Mouse (Mus musculus) midbrain, embryonic 15.5 days (tissue): Measurements from ENCODE around the gene Atp8b3. TPM values are rescaled to one million over a fixed set of nuclear protein-coding genes. Genes with fewer than 3 reads are reported as not detected.

Experiments
- ATAC-seq: fragments of 200-750 bp; cut with Nextera tagmentation; replicated peaks from 2 replicates; pipeline ENCODE4 v1.8.0; 2017; ENCODE audit warnings: moderate TSS enrichment
- H3K27ac ChIP-seq: fragments of 300-500 bp; sonication (generic); 2 replicates; pipeline ENCODE4 v1.5.1; 2015; ENCODE audit warnings: mild to moderate bottlenecking, inconsistent platforms
- H3K27me3 ChIP-seq: fragments of 300-500 bp; sonication (generic); replicated peaks from 2 replicates; pipeline ENCODE4 v1.6.1; 2015; ENCODE audit warnings: inconsistent platforms
- H3K36me3 ChIP-seq: fragments of 300-500 bp; sonication (generic); replicated peaks from 2 replicates; pipeline ENCODE4 v1.6.1; 2015; ENCODE audit warnings: inconsistent platforms
- H3K4me1 ChIP-seq: fragments of 300-500 bp; sonication (generic); 2 replicates; pipeline ENCODE4 v1.6.1; 2015; ENCODE audit warnings: inconsistent platforms
- H3K4me2 ChIP-seq: fragments of 300-500 bp; sonication (generic); 2 replicates; pipeline ENCODE4 v1.6.1; 2015; ENCODE audit warnings: inconsistent platforms, mild to moderate bottlenecking, moderate library complexity
- H3K4me3 ChIP-seq: fragments of 300-500 bp; sonication (generic); 2 replicates; pipeline ENCODE4 v1.5.1; 2015; ENCODE audit warnings: mild to moderate bottlenecking, inconsistent platforms
- H3K9ac ChIP-seq: fragments of 300-500 bp; sonication (generic); 2 replicates; pipeline ENCODE4 v1.6.1; 2015; ENCODE audit warnings: mild to moderate bottlenecking, inconsistent platforms
- H3K9me3 ChIP-seq: fragments of 300-500 bp; sonication (generic); 2 replicates; pipeline ENCODE4 v1.6.1; 2016; ENCODE audit warnings: inconsistent platforms
- WGBS: fragments of 180-500 bp; shearing (Covaris S2); methylation state at CpG from one replicate; pipeline ENCODE4 v1.1.7; 2015; ENCODE audit warnings: mixed read lengths; 5-methylcytosine and 5-hydroxymethylcytosine counted together
- polyA plus RNA-seq: library from polyadenylated mRNA; unstranded; fragments of >200 nt; fragmentation: Nextera tagmentation; extraction: Ambion mirVana; gene quantifications from 2 replicates; pipeline ENCODE4 v1.2.1, GENCODE M21; 2015

The Atp8b3 gene
- polyA plus RNA-seq = 0.90 and 1.2 TPM in 2 replicates

DNA sequence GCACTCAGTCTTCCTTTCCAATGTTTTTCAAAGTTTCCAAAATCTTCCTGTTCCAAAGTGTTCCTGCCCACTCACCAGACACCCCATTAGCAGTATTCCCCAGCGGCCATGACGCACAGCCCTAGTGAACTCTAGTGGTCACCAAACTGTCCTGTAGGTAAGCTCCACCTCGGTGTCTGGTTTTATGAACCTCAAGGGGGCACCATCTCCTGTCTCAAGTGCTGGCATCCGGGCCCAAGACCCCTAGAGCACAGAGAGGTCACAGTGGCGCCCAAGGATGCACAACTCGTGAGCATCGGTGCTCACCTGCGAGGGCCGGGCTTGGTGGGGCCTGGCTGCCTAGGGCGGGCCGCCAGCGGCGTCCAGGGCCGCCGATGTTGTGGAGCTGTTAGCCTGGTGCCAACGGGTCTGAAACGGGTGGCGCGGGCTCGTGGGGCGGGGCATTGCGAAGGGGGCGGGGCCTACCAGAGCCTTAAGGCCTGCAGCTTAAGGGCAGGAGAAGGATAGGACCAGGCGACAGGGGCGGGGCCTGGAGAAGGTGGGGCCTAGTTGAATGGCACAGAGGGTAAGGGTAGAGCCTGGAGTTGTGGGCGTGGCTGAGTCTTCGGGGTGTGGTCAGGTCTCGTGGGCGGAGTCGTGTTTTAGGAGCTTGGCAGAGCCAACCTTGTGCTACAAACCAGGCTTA is at the start of gene Atp8b3:
TSS of gene Atp8b3 (minus strand) at position 415 of the 685 bp plus-strand sequence.
- peak within 1 kb of the TSS; percentile 32; the same call in 1 of the 2 replicates for H3K4me2 ChIP-seq
- ATAC-seq = 0 out of 2 replicates have a peak, but pooled peaks have one; percentile 56

DNA sequence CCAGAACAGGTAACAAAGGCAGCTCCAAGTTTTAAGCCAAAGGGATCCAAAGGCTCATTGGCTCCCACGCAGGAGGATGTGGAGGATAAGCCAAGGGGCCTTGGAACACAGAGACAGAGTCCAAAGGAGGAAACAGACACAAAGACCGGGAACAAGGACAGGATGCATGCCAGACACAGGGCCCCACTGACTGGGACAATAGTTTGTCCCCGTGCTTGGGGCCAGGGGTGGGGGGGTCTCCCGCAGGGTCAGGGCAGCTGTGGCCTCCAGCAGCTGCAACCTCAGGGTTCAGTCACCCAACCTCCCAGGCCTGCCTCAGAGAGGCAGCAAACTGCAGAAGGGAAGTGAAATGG is 48.4 kb upstream of the Atp8b3 start:
- Histone ChIP-seq H3K9ac (no peak overlapping the region), H3K36me3 (no peaks in the 10 kb centered on the region), H3K4me1 (peaks cover 26% of the 10 kb centered on the region), H3K4me2 (no peak overlapping the region), H3K27me3 (no peaks in the 10 kb centered on the region), H3K4me3 (no peak overlapping the region), H3K9me3 (no peaks in the 10 kb centered on the region), H3K27ac (no peak overlapping the region)
- no peak for ATAC-seq
- WGBS = 33% methylated on average over 4 of the region's 4 CpGs

More for the DNA sequence above, at the start of gene Atp8b3:
- Histone ChIP-seq H3K27me3 (peaks cover 43% of the 10 kb centered on the region), H3K4me3 (no peak within 1 kb of the TSS), H3K9me3 (no peaks in the 10 kb centered on the region), H3K27ac (no peak within 1 kb of the TSS), H3K4me1 (peaks cover 4% of the 10 kb centered on the region; the same call in 1 of the 2 replicates), H3K9ac (no peak within 1 kb of the TSS), H3K36me3 (peaks cover 15% of the 10 kb centered on the region; the same call in 1 of the 2 replicates)
- WGBS = 2% methylated on average over 30 of the region's 30 CpGs

DNA sequence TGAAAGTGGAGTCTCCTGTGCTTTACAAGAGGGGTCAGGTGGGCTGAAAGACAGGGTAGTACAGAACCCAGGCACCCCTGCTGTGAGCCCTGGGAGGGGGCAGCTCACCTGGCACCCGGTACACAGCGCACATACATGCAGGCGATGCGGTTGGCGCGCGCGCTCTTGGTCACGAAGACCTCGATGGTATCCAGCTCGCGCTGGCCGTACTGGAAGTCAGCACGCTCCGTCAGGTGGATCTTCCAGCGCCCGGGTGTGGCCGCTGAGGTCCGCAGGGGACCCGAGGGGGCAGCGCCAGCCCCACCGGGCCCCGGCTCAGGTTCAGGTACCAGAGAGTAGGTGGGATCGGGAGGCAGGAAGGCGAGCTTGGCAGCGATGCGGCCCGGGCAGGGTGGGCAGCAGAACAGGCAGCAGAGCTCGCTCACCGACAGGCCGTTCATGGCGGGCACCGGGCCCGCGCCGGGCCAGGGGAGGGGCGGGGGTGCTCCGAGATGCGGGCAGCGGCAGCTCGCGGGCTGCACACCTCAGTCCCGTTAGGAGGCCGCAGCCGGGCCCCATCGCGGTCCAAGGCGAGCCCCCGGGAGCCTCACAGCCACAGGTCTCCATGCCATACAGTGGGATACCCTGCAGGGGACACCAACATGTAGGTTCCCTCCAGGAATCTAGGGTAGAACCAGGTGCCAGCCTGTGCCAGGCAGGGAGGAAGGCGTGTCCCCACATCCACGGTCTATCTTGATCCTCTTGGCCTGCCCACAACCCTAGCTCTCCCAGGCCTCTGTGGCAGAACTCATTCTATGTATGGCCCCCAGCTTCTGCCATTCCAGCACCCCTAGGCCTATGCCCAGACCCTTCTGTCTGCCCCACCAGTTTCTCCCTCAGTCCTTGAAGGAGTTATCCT is 47.7 kb upstream of the Atp8b3 start:
- H3K9ac ChIP-seq = no peak overlapping the region
- H3K9me3 ChIP-seq = no peaks in the 10 kb centered on the region
- no peak overlapping the region for H3K27ac ChIP-seq
- peaks cover 26% of the 10 kb centered on the region for H3K4me1 ChIP-seq
- no peak overlapping the region for H3K4me3 ChIP-seq
- H3K4me2 ChIP-seq = no peak overlapping the region
- H3K36me3 ChIP-seq = no peaks in the 10 kb centered on the region
- H3K27me3 ChIP-seq = no peaks in the 10 kb centered on the region
- 95% methylated on average over 50 of the region's 51 CpGs for WGBS
- no peak for ATAC-seq

DNA sequence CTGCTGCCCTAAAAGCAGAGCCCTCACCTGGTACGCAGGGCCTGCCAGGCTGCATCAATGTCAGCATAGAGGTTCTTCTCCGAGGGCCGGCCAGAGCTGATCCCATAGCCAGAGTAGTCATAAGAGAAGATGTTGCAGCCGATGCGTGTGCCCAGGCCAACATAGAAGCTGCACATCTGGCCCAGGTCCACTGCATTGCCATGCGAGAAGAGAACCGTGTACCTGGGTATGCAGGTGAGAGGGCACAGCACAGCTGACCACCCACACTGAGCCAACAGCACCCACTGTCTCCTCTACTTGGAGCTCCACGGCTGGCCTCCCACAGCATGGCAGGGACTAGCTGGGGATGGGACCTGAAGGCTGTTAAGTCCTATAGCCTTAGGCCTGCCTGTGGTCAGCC is 46.7 kb upstream of the Atp8b3 start:
- Histone ChIP-seq H3K4me2 (no peak overlapping the region), H3K4me1 (peaks cover 26% of the 10 kb centered on the region), H3K36me3 (no peaks in the 10 kb centered on the region), H3K4me3 (no peak overlapping the region), H3K9ac (no peak overlapping the region), H3K27me3 (no peaks in the 10 kb centered on the region), H3K9me3 (no peaks in the 10 kb centered on the region), H3K27ac (no peak overlapping the region)
- no peak for ATAC-seq
- 94% methylated on average over 8 of the region's 8 CpGs for WGBS

DNA sequence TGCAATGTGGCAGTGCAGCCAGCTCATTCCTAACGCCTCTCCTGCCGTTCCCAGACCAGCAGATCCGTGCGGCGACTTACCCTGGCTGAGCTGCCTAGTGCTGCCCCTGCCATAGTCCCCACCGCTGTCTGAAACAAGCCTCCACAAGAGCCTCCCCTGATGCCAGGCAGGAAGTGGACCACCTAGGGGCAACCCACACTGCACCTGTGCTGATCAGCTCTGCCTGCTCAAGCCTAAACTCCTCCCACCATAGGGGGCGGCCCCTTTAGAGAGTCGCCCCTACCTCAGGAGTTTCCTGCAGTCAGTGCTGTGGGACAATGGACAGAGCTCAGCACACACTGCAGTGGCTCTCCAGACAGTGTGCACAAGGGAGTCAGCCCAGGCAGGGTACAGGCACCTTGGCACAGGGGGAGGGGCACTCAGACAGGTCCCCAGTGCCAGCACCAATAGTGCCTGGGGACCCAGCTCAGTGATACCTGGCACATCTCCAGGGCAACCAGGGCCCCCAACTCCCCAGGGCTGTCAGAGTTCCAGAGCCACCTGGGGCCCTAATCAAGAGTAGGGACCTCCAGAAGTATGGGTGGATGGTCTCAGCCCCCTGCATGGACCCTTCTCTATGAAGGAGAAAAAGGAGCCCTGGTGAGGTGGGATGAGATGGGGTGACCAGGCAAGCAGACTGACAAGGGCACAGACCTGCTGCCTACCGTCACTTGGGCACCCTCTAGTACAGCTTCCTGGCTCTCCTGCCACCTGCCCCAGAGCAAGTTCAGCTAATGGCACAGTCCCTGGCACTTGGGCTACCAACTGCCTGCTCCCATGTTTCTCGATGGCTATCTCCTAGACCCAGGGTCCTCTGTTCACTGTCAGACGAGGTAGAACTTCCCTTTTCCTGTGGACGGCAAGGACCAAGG is 46.0 kb upstream of the Atp8b3 start:
- H3K4me2 ChIP-seq = no peak overlapping the region
- no peak overlapping the region for H3K27ac ChIP-seq
- 71% methylated on average over 12 of the region's 12 CpGs for WGBS
- no peak overlapping the region for H3K4me3 ChIP-seq
- H3K36me3 ChIP-seq = no peaks in the 10 kb centered on the region
- no peaks in the 10 kb centered on the region for H3K9me3 ChIP-seq
- no peak overlapping the region for H3K9ac ChIP-seq
- peaks cover 26% of the 10 kb centered on the region for H3K4me1 ChIP-seq
- H3K27me3 ChIP-seq = no peaks in the 10 kb centered on the region
- no peak for ATAC-seq

DNA sequence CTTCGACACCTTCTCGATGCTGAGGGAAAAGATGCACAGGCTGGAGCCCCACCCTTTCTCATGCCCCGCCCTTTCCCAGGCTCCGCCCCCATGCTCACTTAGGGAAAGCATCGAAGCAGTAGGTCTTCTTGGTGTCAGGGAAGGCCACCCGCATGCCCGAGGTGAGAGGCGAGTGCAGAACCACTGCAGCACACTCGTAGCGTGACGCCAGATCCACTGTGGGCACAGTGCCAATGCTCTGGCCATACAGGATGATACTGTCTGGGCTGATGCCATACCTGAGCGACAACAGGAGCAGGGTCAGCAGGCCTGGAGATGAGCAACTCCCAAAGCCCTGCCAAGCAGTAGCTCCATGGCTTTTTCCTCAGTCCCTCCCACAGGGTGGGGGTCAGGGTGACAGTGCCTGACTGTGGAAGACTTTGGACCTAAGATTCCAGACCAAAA is 45.1 kb upstream of the Atp8b3 start:
- no peak overlapping the region for H3K27ac ChIP-seq
- no peaks in the 10 kb centered on the region for H3K9me3 ChIP-seq
- no peak overlapping the region for H3K4me2 ChIP-seq
- peaks cover 22% of the 10 kb centered on the region for H3K4me1 ChIP-seq
- H3K9ac ChIP-seq = no peak overlapping the region
- 64% methylated on average over 12 of the region's 12 CpGs for WGBS
- H3K36me3 ChIP-seq = no peaks in the 10 kb centered on the region
- no peak overlapping the region for H3K4me3 ChIP-seq
- no peaks in the 10 kb centered on the region for H3K27me3 ChIP-seq
- no peak; the same call in 1 of the 2 replicates for ATAC-seq

DNA sequence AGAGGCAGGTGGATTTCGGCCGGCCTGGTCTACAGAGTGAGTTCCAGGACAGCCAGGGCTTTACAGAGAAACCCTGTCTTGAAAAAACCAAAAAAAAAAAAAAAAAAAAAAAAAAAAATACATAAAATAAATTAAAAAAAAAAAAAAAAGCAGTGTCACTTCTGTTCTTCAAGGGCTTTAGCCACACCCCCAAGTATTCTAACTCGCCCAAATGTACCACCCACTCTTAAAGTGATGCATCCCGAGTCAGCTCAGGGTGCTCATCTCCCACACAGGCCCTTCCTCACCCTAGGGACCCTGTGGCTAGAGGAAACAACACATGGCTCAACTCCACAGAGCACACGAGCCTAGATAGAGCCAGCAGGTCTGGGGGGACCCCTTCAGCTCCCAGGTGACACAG is 44.1 kb upstream of the Atp8b3 start:
- Histone ChIP-seq H3K9ac (no peak overlapping the region), H3K27ac (no peak overlapping the region), H3K4me3 (no peak overlapping the region), H3K4me1 (peaks cover 20% of the 10 kb centered on the region), H3K27me3 (no peaks in the 10 kb centered on the region), H3K9me3 (no peaks in the 10 kb centered on the region), H3K4me2 (no peak overlapping the region), H3K36me3 (no peaks in the 10 kb centered on the region)
- 88% methylated on average over 5 of the region's 5 CpGs for WGBS
- no peak for ATAC-seq

DNA sequence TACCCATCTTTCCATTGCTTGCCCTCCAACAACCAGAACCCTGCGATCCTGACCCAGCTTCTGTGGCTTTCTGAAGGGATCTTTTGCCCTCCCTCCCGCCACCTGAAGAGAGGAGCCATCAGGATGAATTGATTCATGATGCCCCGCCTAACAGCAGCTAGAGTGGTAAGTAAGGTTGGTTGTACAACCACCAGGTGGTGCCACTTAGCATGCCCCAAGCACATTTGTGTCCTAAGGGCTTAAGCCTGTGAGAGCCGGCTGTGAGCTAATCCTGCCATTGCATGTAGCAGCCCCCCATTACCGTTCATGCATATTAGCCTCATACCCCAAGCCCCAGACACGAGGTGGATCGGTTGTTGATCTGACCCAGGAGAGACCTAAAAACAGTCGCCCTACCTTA is 40.0 kb upstream of the Atp8b3 start:
- Histone ChIP-seq H3K9ac (no peak overlapping the region), H3K36me3 (no peaks in the 10 kb centered on the region), H3K9me3 (no peaks in the 10 kb centered on the region), H3K4me1 (peaks cover 36% of the 10 kb centered on the region), H3K4me3 (no peak overlapping the region), H3K27me3 (no peaks in the 10 kb centered on the region), H3K27ac (no peak overlapping the region), H3K4me2 (peak overlapping the region; percentile 85; the same call in 1 of the 2 replicates)
- no peak for ATAC-seq
- 4% methylated on average over 8 of the region's 8 CpGs for WGBS

DNA sequence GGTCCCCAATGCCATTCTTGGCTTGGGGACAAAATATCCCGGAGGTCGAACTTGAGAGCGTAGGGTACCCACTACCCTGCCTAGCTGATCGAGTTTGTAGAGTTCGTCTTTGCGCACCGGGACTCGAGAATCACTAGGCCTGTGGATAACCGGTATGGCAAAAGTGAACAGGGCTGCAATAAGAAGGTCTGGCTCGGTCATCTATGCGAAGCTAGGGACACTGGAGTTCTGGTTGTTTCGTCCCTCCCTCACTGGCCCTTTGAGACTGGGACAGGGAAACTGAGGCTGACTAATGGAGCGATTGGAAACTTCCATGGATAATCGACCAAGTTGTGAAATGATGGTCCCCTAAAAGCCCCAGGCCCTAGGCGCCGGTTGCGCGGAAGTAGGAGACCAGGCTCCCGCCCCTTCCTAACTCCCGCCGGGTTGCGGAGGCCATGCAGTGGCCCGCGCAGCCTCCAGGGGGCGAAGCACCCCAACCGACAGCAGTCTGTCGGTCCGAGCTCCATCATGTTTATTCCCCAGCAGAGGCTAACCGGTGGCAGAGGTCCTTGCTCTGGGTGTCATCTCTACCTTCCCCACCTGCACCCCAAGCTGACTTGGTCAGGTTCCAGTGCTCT is 39.3 kb upstream of the Atp8b3 start:
- no peaks in the 10 kb centered on the region for H3K27me3 ChIP-seq

DNA sequence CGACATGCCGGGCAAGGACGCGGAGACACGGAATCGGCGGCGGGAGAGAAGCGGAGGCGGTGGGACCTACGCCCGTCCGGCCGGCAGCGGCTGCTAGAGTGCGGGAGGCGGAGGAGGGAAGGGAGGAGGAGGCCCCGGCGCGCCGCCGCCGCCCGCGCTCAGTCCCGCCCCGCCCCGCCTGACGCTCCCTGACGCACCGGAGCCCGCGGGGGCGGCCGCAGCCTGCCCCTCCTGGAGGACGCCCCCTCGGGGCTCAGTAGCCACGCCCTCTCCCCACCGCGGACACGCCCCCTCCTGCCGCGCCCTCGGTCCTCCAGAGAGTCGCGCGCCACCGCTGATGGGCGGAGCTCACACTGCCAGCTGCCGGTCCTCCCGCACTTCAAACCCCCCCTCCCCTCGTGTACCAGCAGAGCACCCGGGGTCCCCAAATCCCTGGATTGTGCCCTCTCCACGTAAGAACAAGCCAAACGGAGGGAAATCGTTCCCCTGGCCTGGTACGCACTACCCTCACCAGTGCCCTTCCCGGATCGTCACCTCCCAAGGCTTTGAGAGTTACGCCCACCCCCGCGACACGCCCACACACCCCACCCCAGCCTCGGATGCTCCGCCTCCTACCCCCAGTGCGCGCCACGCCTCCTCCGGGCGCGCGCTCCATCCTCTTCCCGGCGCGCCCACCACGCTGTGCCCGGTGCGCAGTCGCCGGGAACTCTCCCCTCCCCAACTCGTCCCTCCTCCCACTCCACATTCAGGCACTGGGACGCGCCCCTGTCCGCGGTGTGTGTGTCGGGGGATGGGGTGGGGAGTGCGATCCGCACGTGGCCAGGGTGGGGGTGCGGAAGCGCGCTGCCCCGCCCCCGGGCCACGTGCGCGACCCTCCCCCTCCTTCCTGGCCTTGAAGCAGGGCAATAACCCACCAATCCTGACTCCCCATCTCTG is 38.5 kb upstream of the Atp8b3 start, which contains the start of gene Klf16:
TSS of gene Klf16 (minus strand) at position 127 of the 936 bp plus-strand sequence.
- peak within 1 kb of the TSS; percentile 64 for H3K4me3 ChIP-seq
- H3K9ac ChIP-seq = peak within 1 kb of the TSS; percentile 57
- no peaks in the 10 kb centered on the region for H3K27me3 ChIP-seq
- ATAC-seq = peak; percentile 83
- no peaks in the 10 kb centered on the region for H3K9me3 ChIP-seq
- under 1% methylated on average over 58 of the region's 97 CpGs for WGBS
- peak within 1 kb of the TSS; percentile 85 for H3K4me2 ChIP-seq
- peaks cover 41% of the 10 kb centered on the region for H3K4me1 ChIP-seq
- no peaks in the 10 kb centered on the region for H3K36me3 ChIP-seq
- H3K27ac ChIP-seq = peak within 1 kb of the TSS; percentile 82

More for the DNA sequence above, 39.3 kb upstream of the Atp8b3 start:
- no peaks in the 10 kb centered on the region for H3K9me3 ChIP-seq
- H3K4me3 ChIP-seq = peak overlapping the region; percentile 64
- peak overlapping the region; percentile 85 for H3K4me2 ChIP-seq
- H3K9ac ChIP-seq = peak overlapping the region; percentile 57; the same call in 1 of the 2 replicates
- under 1% methylated on average over 29 of the region's 29 CpGs for WGBS
- peak overlapping the region; percentile 82 for H3K27ac ChIP-seq
- H3K4me1 ChIP-seq = peaks cover 41% of the 10 kb centered on the region
- 0 out of 2 replicates have a peak, but pooled peaks have one; percentile 6 for ATAC-seq
- H3K36me3 ChIP-seq = no peaks in the 10 kb centered on the region
